Mouse (Mus musculus) megakaryocyte, embryonic 14.5 days (primary cell): ENCODE measurements around the gene Rnaseh2c.

ENCODE experiments used
- FLI1 ChIP-seq: IDR thresholded peaks from 2 replicates; pipeline ENCODE4 v1.6.1; 2012; ENCODE audit warnings: low read length, inconsistent platforms, mixed read lengths
- GATA1 ChIP-seq: IDR thresholded peaks from 3 replicates; pipeline ENCODE4 v1.6.1; 2012; ENCODE audit warnings: mixed read lengths, low read length, inconsistent platforms, borderline replicate concordance

DNA sequence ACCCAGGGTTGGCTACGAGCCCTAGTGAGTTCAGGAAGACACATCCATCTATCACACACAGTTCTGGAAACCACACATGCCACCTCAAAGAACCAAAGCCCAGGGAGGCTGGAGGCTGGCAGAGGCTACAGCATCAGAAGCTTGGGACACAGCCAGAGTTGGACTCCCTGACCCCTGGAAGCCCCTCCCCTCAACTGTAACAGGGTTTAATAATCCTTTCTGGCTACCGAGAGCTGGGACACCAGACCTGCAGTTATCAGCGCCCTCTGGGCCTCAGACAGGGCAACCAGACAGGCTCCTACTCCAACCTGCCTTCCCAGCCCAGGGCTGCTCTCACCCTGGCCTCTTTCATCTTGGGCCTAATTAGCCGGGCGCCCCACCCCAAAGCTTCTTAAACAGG is 35.4 kb upstream of the Rnaseh2c start:
- TF ChIP-seq GATA1: no peak
- no peak for TF ChIP-seq FLI1
